Mouse (Mus musculus) lung, postnatal 0 days (tissue): Measurements from ENCODE around the gene Astn1.

Experiments
- CTCF ChIP-seq: IDR thresholded peaks from 2 replicates; pipeline ENCODE4 v1.5.1; 2016; ENCODE audit warnings: antibody characterized with exemption, mild to moderate bottlenecking
- EP300 ChIP-seq: IDR thresholded peaks from 2 replicates; pipeline ENCODE4 v1.6.1; 2016; ENCODE audit warnings: antibody characterized with exemption, mild to moderate bottlenecking, control low read depth

GRCm38 (mm10) chr1:158632935-158633334 is 270.9 kb downstream of the Astn1 start:
- TF ChIP-seq EP300 (no peak), CTCF (no peak)
